Mouse (Mus musculus): Measurements from ENCODE around the gene Nos2. TPM values are rescaled to one million over a fixed set of nuclear protein-coding genes. Genes with fewer than 3 reads are reported as not detected.

The Nos2 gene
- total and polyA plus RNA-seq, 3 experiments = not detected

GRCm38 (mm10) chr11:78943083-78943482, 22.5 kb downstream of the Nos2 start:
- TF ChIP-seq POLR2AphosphoS5 (IDR thresholded peaks at IDR 0.05; ENCODE audit: insufficient replicate concordance, low read depth, low read length) = no peak
- no peak for TF ChIP-seq GATA1 (IDR thresholded peaks at IDR 0.05; ENCODE audit: borderline replicate concordance, low read length)
- TF ChIP-seq GATA2 (IDR thresholded peaks at IDR 0.05; ENCODE audit: borderline replicate concordance, low read depth, low read length) = no peak
- H3K36me3 ChIP-seq (replicated peaks) = no peaks in the 10 kb centered on the region
- DNase-seq (ENCODE audit: low spot score) (no peak), ATAC-seq (ENCODE audit: extremely low read depth, insufficient number of reproducible peaks, low FRiP score, poor library complexity, severe bottlenecking) (no peak)
- no peak overlapping the region for H3K4me3 ChIP-seq (ENCODE audit: low read depth, low read length)
- H3K4me1 ChIP-seq (ENCODE audit: insufficient read depth, low read depth, low read length) = no peaks in the 10 kb centered on the region; the same call in 1 of the 2 replicates
- H3K27me3 ChIP-seq (ENCODE audit: insufficient read depth, low read length) = peaks cover 28% of the 10 kb centered on the region
- H3K9me3 ChIP-seq (replicated peaks) = no peaks in the 10 kb centered on the region

GRCm38 (mm10) chr11:78950365-78950764, 29.8 kb downstream of the Nos2 start:
- H3K4me1 ChIP-seq (ENCODE audit: insufficient read depth, low read depth, low read length) = no peaks in the 10 kb centered on the region
- H3K36me3 ChIP-seq (replicated peaks) = no peaks in the 10 kb centered on the region
- no peak for TF ChIP-seq POLR2AphosphoS5 (IDR thresholded peaks at IDR 0.05; ENCODE audit: insufficient replicate concordance, low read depth, low read length)
- no peak for TF ChIP-seq GATA2 (IDR thresholded peaks at IDR 0.05; ENCODE audit: borderline replicate concordance, low read depth, low read length)
- no peak for TF ChIP-seq GATA1 (IDR thresholded peaks at IDR 0.05; ENCODE audit: borderline replicate concordance, low read length)
- no peak for TF ChIP-seq CTCF (IDR thresholded peaks at IDR 0.05; ENCODE audit: low read depth, low read length)
- TF ChIP-seq TAL1 (conservative IDR thresholded peaks at IDR 0.05; ENCODE audit: low read depth, low read length) = no peak
- DNase-seq (ENCODE audit: low spot score) = no peak
- H3K9me3 ChIP-seq (replicated peaks) = no peaks in the 10 kb centered on the region
- H3K4me3 ChIP-seq (ENCODE audit: low read depth, low read length) = no peak overlapping the region
- peaks cover 59% of the 10 kb centered on the region for H3K27me3 ChIP-seq (ENCODE audit: insufficient read depth, low read length)
- ATAC-seq (ENCODE audit: extremely low read depth, insufficient number of reproducible peaks, low FRiP score, poor library complexity, severe bottlenecking) = no peak

- Histone ChIP-seq H3K27me3 (ENCODE audit: insufficient read depth, low read length) (peaks cover 66% of the 10 kb centered on the region), H3K4me1 (ENCODE audit: insufficient read depth, low read depth, low read length) (peaks cover 4% of the 10 kb centered on the region; the same call in 1 of the 2 replicates), H3K9me3 (replicated peaks) (no peaks in the 10 kb centered on the region), H3K4me3 (ENCODE audit: low read depth, low read length) (no peak overlapping the region), H3K36me3 (replicated peaks) (no peaks in the 10 kb centered on the region)
- TF ChIP-seq GATA2 (IDR thresholded peaks at IDR 0.05; ENCODE audit: borderline replicate concordance, low read depth, low read length) = no peak
- TF ChIP-seq TAL1 (conservative IDR thresholded peaks at IDR 0.05; ENCODE audit: low read depth, low read length) = no peak
- DNase-seq (ENCODE audit: low spot score) (no peak), ATAC-seq (ENCODE audit: extremely low read depth, insufficient number of reproducible peaks, low FRiP score, poor library complexity, severe bottlenecking) (no peak)
Measured at GRCm38 (mm10) chr11:78952467-78952866, 31.9 kb downstream of the Nos2 start.

- peaks cover 64% of the 10 kb centered on the region for H3K27me3 ChIP-seq (ENCODE audit: insufficient read depth, low read length)
- DNase-seq (ENCODE audit: low spot score) (no peak), ATAC-seq (ENCODE audit: extremely low read depth, insufficient number of reproducible peaks, low FRiP score, poor library complexity, severe bottlenecking) (no peak)
- no peak overlapping the region for H3K4me3 ChIP-seq (ENCODE audit: low read depth, low read length)
- H3K4me1 ChIP-seq (ENCODE audit: insufficient read depth, low read depth, low read length) = peaks cover 12% of the 10 kb centered on the region
- peaks cover 12% of the 10 kb centered on the region for H3K36me3 ChIP-seq (replicated peaks)
- no peaks in the 10 kb centered on the region for H3K9me3 ChIP-seq (replicated peaks)
- TF ChIP-seq POLR2AphosphoS5 (IDR thresholded peaks at IDR 0.05; ENCODE audit: insufficient replicate concordance, low read depth, low read length) = no peak
- TF ChIP-seq CTCF (IDR thresholded peaks at IDR 0.05; ENCODE audit: low read depth, low read length) = peak; percentile 94
- no peak for TF ChIP-seq TAL1 (conservative IDR thresholded peaks at IDR 0.05; ENCODE audit: low read depth, low read length)
- TF ChIP-seq GATA1 (IDR thresholded peaks at IDR 0.05; ENCODE audit: borderline replicate concordance, low read length) = no peak
- no peak for TF ChIP-seq GATA2 (IDR thresholded peaks at IDR 0.05; ENCODE audit: borderline replicate concordance, low read depth, low read length)
Measured at GRCm38 (mm10) chr11:78956260-78956659, 35.7 kb downstream of the Nos2 start.

- Histone ChIP-seq H3K36me3 (replicated peaks) (peaks cover 37% of the 10 kb centered on the region), H3K4me1 (ENCODE audit: insufficient read depth, low read depth, low read length) (peaks cover 17% of the 10 kb centered on the region), H3K27me3 (ENCODE audit: insufficient read depth, low read length) (peaks cover 39% of the 10 kb centered on the region), H3K9me3 (replicated peaks) (no peaks in the 10 kb centered on the region), H3K4me3 (ENCODE audit: low read depth, low read length) (no peak overlapping the region)
- DNase-seq (ENCODE audit: low spot score) = no peak
- TF ChIP-seq GATA2 (IDR thresholded peaks at IDR 0.05; ENCODE audit: borderline replicate concordance, low read depth, low read length) (no peak), POLR2AphosphoS5 (IDR thresholded peaks at IDR 0.05; ENCODE audit: insufficient replicate concordance, low read depth, low read length) (no peak), GATA1 (IDR thresholded peaks at IDR 0.05; ENCODE audit: borderline replicate concordance, low read length) (no peak), CTCF (IDR thresholded peaks at IDR 0.05; ENCODE audit: low read depth, low read length) (no peak), TAL1 (conservative IDR thresholded peaks at IDR 0.05; ENCODE audit: low read depth, low read length) (no peak)
- no peak for ATAC-seq (ENCODE audit: extremely low read depth, insufficient number of reproducible peaks, low FRiP score, poor library complexity, severe bottlenecking)
Measured at GRCm38 (mm10) chr11:78959367-78959766, 38.8 kb downstream of the Nos2 start.

- H3K36me3 ChIP-seq (replicated peaks) = peaks cover 42% of the 10 kb centered on the region
- peaks cover 17% of the 10 kb centered on the region for H3K4me1 ChIP-seq (ENCODE audit: insufficient read depth, low read depth, low read length)
- ATAC-seq (ENCODE audit: extremely low read depth, insufficient number of reproducible peaks, low FRiP score, poor library complexity, severe bottlenecking) (no peak), DNase-seq (ENCODE audit: low spot score) (no peak)
- TF ChIP-seq TAL1 (conservative IDR thresholded peaks at IDR 0.05; ENCODE audit: low read depth, low read length) = no peak
- no peak for TF ChIP-seq CTCF (IDR thresholded peaks at IDR 0.05; ENCODE audit: low read depth, low read length)
- no peak for TF ChIP-seq POLR2AphosphoS5 (IDR thresholded peaks at IDR 0.05; ENCODE audit: insufficient replicate concordance, low read depth, low read length)
- TF ChIP-seq GATA2 (IDR thresholded peaks at IDR 0.05; ENCODE audit: borderline replicate concordance, low read depth, low read length) = no peak
- TF ChIP-seq GATA1 (IDR thresholded peaks at IDR 0.05; ENCODE audit: borderline replicate concordance, low read length) = no peak
- H3K27me3 ChIP-seq (ENCODE audit: insufficient read depth, low read length) = peaks cover 33% of the 10 kb centered on the region
- H3K4me3 ChIP-seq (ENCODE audit: low read depth, low read length) = no peak overlapping the region
- no peaks in the 10 kb centered on the region for H3K9me3 ChIP-seq (replicated peaks)
Measured at GRCm38 (mm10) chr11:78959841-78960520, 39.4 kb downstream of the Nos2 start.
